Mouse (Mus musculus) right cerebral cortex, postnatal 4 days (tissue): ENCODE results near the gene Gm5773.
"Not testable (repeated sequence)": the region's sequence is repeated elsewhere in the genome, so short reads cannot be mapped to it uniquely, and the experiment has no call there.

Source experiments
- DNase-seq: peaks from one replicate; pipeline ENCODE4 v3.0.0-alpha.2; 2022

Gm5773 gene

GRCm38 (mm10) chr3:93772700-93773099 is at the start of gene Gm5773:
Gene Gm5773, plus strand, starts transcription at chr3:93773000.
- DNase-seq = not testable (repeated sequence)

- not testable (repeated sequence) for DNase-seq
These were observed 27.3 kb upstream of the Gm5773 start for GRCm38 (mm10) chr3:93745475-93745874.

- not testable (repeated sequence) for DNase-seq
These were observed 18.8 kb upstream of the Gm5773 start for GRCm38 (mm10) chr3:93754022-93754421.

GRCm38 (mm10) chr3:93796098-93796497 is 23.3 kb downstream of the Gm5773 start, which contains the start of gene Tdpoz4:
Gene Tdpoz4, plus strand, starts transcription at chr3:93796398.
- not testable (repeated sequence) for DNase-seq

GRCm38 (mm10) chr3:93813341-93813740 is 40.5 kb downstream of the Gm5773 start:
- DNase-seq = not testable (repeated sequence)
